Mouse (Mus musculus): ENCODE measurements around the gene Pramel1.
"Not testable (repeated sequence)": the region's sequence is repeated elsewhere in the genome, so short reads cannot be mapped to it uniquely, and the experiment has no call there.

Pramel1 gene

GRCm38 (mm10) chr4:143394181-143394580, at the start of gene Pramel1:
Pramel1 (plus strand) TSS chr4:143394428.
- no peak for DNase-seq (ENCODE audit: low spot score)

GRCm38 (mm10) chr4:143345491-143345890, 48.7 kb upstream of the Pramel1 start:
- not testable (repeated sequence) for DNase-seq (ENCODE audit: low spot score)

- no peak for DNase-seq (ENCODE audit: low spot score)
Observed at GRCm38 (mm10) chr4:143348678-143349077, 45.5 kb upstream of the Pramel1 start.

GRCm38 (mm10) chr4:143349484-143349906, 44.7 kb upstream of the Pramel1 start, which contains the start of gene Lrrc38:
Lrrc38 (plus strand) TSS chr4:143349757.
- no peak for DNase-seq (ENCODE audit: low spot score)

GRCm38 (mm10) chr4:143350047-143351015, 43.9 kb upstream of the Pramel1 start:
- DNase-seq (ENCODE audit: low spot score), result no peak

GRCm38 (mm10) chr4:143352301-143352700, 41.9 kb upstream of the Pramel1 start:
- no peak for DNase-seq (ENCODE audit: low spot score)

GRCm38 (mm10) chr4:143361520-143361919, 32.7 kb upstream of the Pramel1 start:
- DNase-seq (ENCODE audit: low spot score), result no peak

GRCm38 (mm10) chr4:143366415-143367041, 27.7 kb upstream of the Pramel1 start:
- no peak for DNase-seq (ENCODE audit: low spot score)

- DNase-seq (ENCODE audit: low spot score), result no peak
Observed at GRCm38 (mm10) chr4:143379480-143379879, 14.7 kb upstream of the Pramel1 start.

GRCm38 (mm10) chr4:143379931-143380715, 14.1 kb upstream of the Pramel1 start:
- peak; percentile 21 for DNase-seq (ENCODE audit: low spot score)

- DNase-seq (ENCODE audit: low spot score), result no peak
Observed at GRCm38 (mm10) chr4:143380716-143381004, 13.6 kb upstream of the Pramel1 start.

- no peak for DNase-seq (ENCODE audit: low spot score)
Observed at GRCm38 (mm10) chr4:143382163-143382562, 12.1 kb upstream of the Pramel1 start.

- no peak for DNase-seq (ENCODE audit: low spot score)
Observed at GRCm38 (mm10) chr4:143383646-143384045, 10.6 kb upstream of the Pramel1 start.

- DNase-seq (ENCODE audit: low spot score), result peak; percentile 73
Observed at GRCm38 (mm10) chr4:143388955-143389702, 5.1 kb upstream of the Pramel1 start.

- no peak for DNase-seq (ENCODE audit: low spot score)
Observed at GRCm38 (mm10) chr4:143411566-143412218, 17.5 kb downstream of the Pramel1 start.

GRCm38 (mm10) chr4:143412219-143413092, 18.2 kb downstream of the Pramel1 start, which contains the start of gene Pramef8:
Pramef8 (plus strand) TSS chr4:143412426.
- peak; percentile 95 for DNase-seq (ENCODE audit: low spot score)

- no peak for DNase-seq (ENCODE audit: low spot score)
Observed at GRCm38 (mm10) chr4:143413621-143414020, 19.4 kb downstream of the Pramel1 start.

GRCm38 (mm10) chr4:143414121-143414520, 19.9 kb downstream of the Pramel1 start:
- no peak for DNase-seq (ENCODE audit: low spot score)

- not testable (repeated sequence) for DNase-seq (ENCODE audit: low spot score)
Observed at GRCm38 (mm10) chr4:143426770-143427169, 32.5 kb downstream of the Pramel1 start.

Data from yolk sac, embryonic 10.5 days (tissue).